Mouse (Mus musculus) heart, embryonic 11.5 days (tissue): ENCODE results near the gene Tmem98. TPM values are rescaled to one million over a fixed set of nuclear protein-coding genes. Genes with fewer than 3 reads are reported as not detected.

Experiments used
- ATAC-seq: fragments of 200-750 bp; cut with Nextera tagmentation; replicated peaks from 2 replicates; pipeline ENCODE4 v1.8.0; 2017; ENCODE audit warnings: moderate library complexity; ENCODE audit not compliant: insufficient number of reproducible peaks, low FRiP score, low TSS enrichment
- H3K27ac ChIP-seq: fragments of 300-500 bp; sonication (generic); 2 replicates; pipeline ENCODE4 v1.5.1; 2014; ENCODE audit warnings: mild to moderate bottlenecking, low read depth, low read length
- H3K27me3 ChIP-seq: fragments of 300-500 bp; sonication (generic); 2 replicates; pipeline ENCODE4 v1.6.1; 2014; ENCODE audit warnings: mild to moderate bottlenecking, low read length, mixed read lengths; ENCODE audit not compliant: control insufficient read depth, insufficient read depth
- H3K36me3 ChIP-seq: fragments of 300-500 bp; sonication (generic); 2 replicates; pipeline ENCODE4 v1.6.1; 2014; ENCODE audit warnings: mild to moderate bottlenecking, low read length, moderate library complexity, mixed read lengths; ENCODE audit not compliant: control insufficient read depth, insufficient read depth
- H3K4me1 ChIP-seq: fragments of 300-500 bp; sonication (generic); 2 replicates; pipeline ENCODE4 v1.6.1; 2014; ENCODE audit warnings: low read length; ENCODE audit not compliant: control insufficient read depth, insufficient read depth
- H3K4me2 ChIP-seq: fragments of 300-500 bp; sonication (generic); 2 replicates; pipeline ENCODE4 v1.6.1; 2014; ENCODE audit warnings: mild to moderate bottlenecking, moderate library complexity
- H3K4me3 ChIP-seq: fragments of 300-500 bp; sonication (generic); 2 replicates; pipeline ENCODE4 v1.5.1; 2014; ENCODE audit warnings: low read depth, low read length
- H3K9ac ChIP-seq: fragments of 300-500 bp; sonication (generic); 2 replicates; pipeline ENCODE4 v1.6.1; 2014; ENCODE audit warnings: mild to moderate bottlenecking, low read depth, low read length, moderate library complexity
- H3K9me3 ChIP-seq: fragments of 300-500 bp; sonication (generic); replicated peaks from 2 replicates; pipeline ENCODE4 v1.6.1; 2016; ENCODE audit warnings: low read length; ENCODE audit not compliant: control insufficient read depth
- WGBS: fragments of 180-500 bp; shearing (Covaris S2); extraction: QIAGEN DNeasy Blood & Tissue Kit; methylation state at CpG from one replicate; pipeline ENCODE4 v1.1.7; 2014; ENCODE audit not compliant: insufficient replicate concordance; 5-methylcytosine and 5-hydroxymethylcytosine counted together
- polyA plus RNA-seq: library from polyadenylated mRNA; unstranded; fragments of >200 nt; fragmentation: Nextera tagmentation; extraction: Ambion mirVana; gene quantifications from 2 replicates; pipeline ENCODE4 v1.2.1, GENCODE M21; 2014

The Tmem98 gene
- polyA plus RNA-seq, 1 experiment from 2014 or later = 116 TPM

GRCm38 (mm10) chr11:80772595-80773210 is 37.3 kb upstream of the Tmem98 start:
- 26% methylated on average over 6 of the region's 6 CpGs for WGBS
- Histone ChIP-seq H3K9me3 (no peaks in the 10 kb centered on the region), H3K4me2 (no peak overlapping the region), H3K9ac (no peak overlapping the region), H3K27me3 (no peaks in the 10 kb centered on the region), H3K27ac (no peak overlapping the region), H3K36me3 (no peaks in the 10 kb centered on the region), H3K4me1 (peaks cover 7% of the 10 kb centered on the region), H3K4me3 (no peak overlapping the region)
- ATAC-seq = no peak

GRCm38 (mm10) chr11:80775535-80775934 is 34.4 kb upstream of the Tmem98 start:
- ATAC-seq = no peak
- Histone ChIP-seq H3K4me1 (peaks cover 7% of the 10 kb centered on the region), H3K36me3 (no peaks in the 10 kb centered on the region), H3K9me3 (no peaks in the 10 kb centered on the region), H3K27ac (no peak overlapping the region), H3K27me3 (no peaks in the 10 kb centered on the region), H3K4me3 (no peak overlapping the region), H3K9ac (no peak overlapping the region), H3K4me2 (no peak overlapping the region)
- WGBS = 75% methylated on average over 3 of the region's 3 CpGs

- Histone ChIP-seq H3K36me3 (no peaks in the 10 kb centered on the region), H3K4me2 (no peak overlapping the region), H3K4me3 (no peak overlapping the region), H3K4me1 (peaks cover 6% of the 10 kb centered on the region), H3K27me3 (no peaks in the 10 kb centered on the region), H3K9ac (no peak overlapping the region), H3K27ac (no peak overlapping the region), H3K9me3 (no peaks in the 10 kb centered on the region)
- ATAC-seq = no peak
- WGBS = 87% methylated on average over 2 of the region's 2 CpGs
These were observed 32.3 kb upstream of the Tmem98 start for GRCm38 (mm10) chr11:80777708-80778107.

GRCm38 (mm10) chr11:80778157-80778556 is 31.8 kb upstream of the Tmem98 start:
- H3K9ac ChIP-seq = no peak overlapping the region
- no peak for ATAC-seq
- H3K4me3 ChIP-seq = no peak overlapping the region
- H3K27ac ChIP-seq = no peak overlapping the region
- no peaks in the 10 kb centered on the region for H3K9me3 ChIP-seq
- H3K4me2 ChIP-seq = no peak overlapping the region
- no peaks in the 10 kb centered on the region for H3K36me3 ChIP-seq
- peaks cover 1% of the 10 kb centered on the region for H3K4me1 ChIP-seq
- 69% methylated on average over 6 of the region's 6 CpGs for WGBS
- H3K27me3 ChIP-seq = no peaks in the 10 kb centered on the region

GRCm38 (mm10) chr11:80778916-80779526 is 31.0 kb upstream of the Tmem98 start:
- peak overlapping the region; percentile 95 for H3K4me2 ChIP-seq
- no peaks in the 10 kb centered on the region for H3K36me3 ChIP-seq
- peaks cover 1% of the 10 kb centered on the region for H3K4me1 ChIP-seq
- ATAC-seq = no peak
- H3K9ac ChIP-seq = peak overlapping the region; percentile 78
- no peaks in the 10 kb centered on the region for H3K9me3 ChIP-seq
- peak overlapping the region; percentile 88 for H3K4me3 ChIP-seq
- H3K27me3 ChIP-seq = no peaks in the 10 kb centered on the region
- 4% methylated on average over 18 of the region's 18 CpGs for WGBS
- peak overlapping the region; percentile 66; the same call in 1 of the 2 replicates for H3K27ac ChIP-seq

- no peaks in the 10 kb centered on the region for H3K9me3 ChIP-seq
- peak within 1 kb of the TSS; percentile 95 for H3K4me2 ChIP-seq
- peak within 1 kb of the TSS; percentile 66 for H3K27ac ChIP-seq
- H3K4me3 ChIP-seq = peak within 1 kb of the TSS; percentile 88
- H3K27me3 ChIP-seq = no peaks in the 10 kb centered on the region
- H3K4me1 ChIP-seq = peaks cover 4% of the 10 kb centered on the region
- peak; percentile 98 for ATAC-seq
- no peaks in the 10 kb centered on the region for H3K36me3 ChIP-seq
- H3K9ac ChIP-seq = peak within 1 kb of the TSS; percentile 78
- WGBS = 1% methylated on average over 74 of the region's 87 CpGs
These were observed 30.2 kb upstream of the Tmem98 start, which contains the start of gene Myo1d for GRCm38 (mm10) chr11:80779527-80780344. TSS of gene Myo1d (minus strand) at chr11:80780025.

- 90% methylated on average over 2 of the region's 2 CpGs for WGBS
- ATAC-seq = no peak
These were observed 28.4 kb upstream of the Tmem98 start for GRCm38 (mm10) chr11:80781535-80781934.

GRCm38 (mm10) chr11:80783460-80783859 is 26.5 kb upstream of the Tmem98 start:
- no peak for ATAC-seq
- WGBS = 44% methylated on average over 7 of the region's 7 CpGs
- Histone ChIP-seq H3K4me1 (peaks cover 4% of the 10 kb centered on the region; the same call in 1 of the 2 replicates), H3K9me3 (no peaks in the 10 kb centered on the region), H3K9ac (no peak overlapping the region), H3K27me3 (no peaks in the 10 kb centered on the region), H3K4me3 (no peak overlapping the region), H3K27ac (0 out of 2 replicates have a peak overlapping the region, but pooled peaks have one; percentile 63), H3K36me3 (no peaks in the 10 kb centered on the region), H3K4me2 (no peak overlapping the region)

More at GRCm38 (mm10) chr11:80781535-80781934, 28.4 kb upstream of the Tmem98 start:
- Histone ChIP-seq H3K9me3 (no peaks in the 10 kb centered on the region), H3K27ac (no peak overlapping the region), H3K4me2 (no peak overlapping the region), H3K36me3 (no peaks in the 10 kb centered on the region), H3K9ac (no peak overlapping the region), H3K27me3 (no peaks in the 10 kb centered on the region), H3K4me1 (peaks cover 4% of the 10 kb centered on the region; the same call in 1 of the 2 replicates), H3K4me3 (no peak overlapping the region)
